Comparison of ENCODE assay signal across 23 mouse cellular contexts in genomic region chr2:151580945-151581344, GRCm38 (mm10).
"Had no signal": no experiment of that assay in that cellular context is flagged by ENCODE, and none has a peak within 500 bp of the region (broad histone marks: within the 10 kb centered on the region; RNA-seq: fewer than 3 reads in every experiment).

No protein-coding gene starts in this region.

- DNase-seq: kidney, adult 11 months; kidney, adult 8-10 months; kidney, postnatal 25 days; layer of hippocampus, adult 9-11 months; liver; lung, adult 2 months; lung, postnatal 14 days; lung, postnatal 4 days; right cerebral cortex, adult 18-20 months; right cerebral cortex, postnatal 25 days; thymus, adult 2 months; thymus, postnatal 14 days; thymus, postnatal 4 days had no signal

- H3K4me2 ChIP-seq: limb, embryonic 13.5 days; liver, embryonic 12.5 days; liver, embryonic 15.5 days; midbrain, embryonic 12.5 days; midbrain, embryonic 15.5 days; neural tube, embryonic 12.5 days; neural tube, embryonic 15.5 days had no signal

- ATAC-seq: liver, embryonic 12.5 days; midbrain, embryonic 15.5 days had no signal

- H3K36me3 ChIP-seq: limb, embryonic 10.5 days; limb, embryonic 13.5 days; liver, embryonic 12.5 days; liver, embryonic 15.5 days; midbrain, embryonic 12.5 days; midbrain, embryonic 15.5 days; neural tube, embryonic 12.5 days; neural tube, embryonic 15.5 days had no signal

- H3K27me3 ChIP-seq: limb, embryonic 13.5 days; liver, embryonic 15.5 days; midbrain, embryonic 15.5 days; neural tube, embryonic 12.5 days; neural tube, embryonic 15.5 days had no signal

- H3K4me3 ChIP-seq: layer of hippocampus, adult 2 months; limb, embryonic 10.5 days; limb, embryonic 13.5 days; liver, embryonic 12.5 days; liver, embryonic 15.5 days; midbrain, embryonic 12.5 days; midbrain, embryonic 15.5 days; neural tube, embryonic 12.5 days; neural tube, embryonic 15.5 days had no signal

- H3K4me1 ChIP-seq: liver, embryonic 15.5 days had no signal

- H3K27ac ChIP-seq: kidney, postnatal 0 days; layer of hippocampus, adult 2 months; limb, embryonic 10.5 days; limb, embryonic 13.5 days; liver, embryonic 12.5 days; liver, embryonic 15.5 days; midbrain, embryonic 12.5 days; midbrain, embryonic 15.5 days; neural tube, embryonic 12.5 days; neural tube, embryonic 15.5 days had no signal

- H3K9me3 ChIP-seq: limb, embryonic 10.5 days; limb, embryonic 13.5 days; liver, embryonic 12.5 days; liver, embryonic 15.5 days; midbrain, embryonic 12.5 days; midbrain, embryonic 15.5 days; neural tube, embryonic 12.5 days; neural tube, embryonic 15.5 days had no signal

- H3K9ac ChIP-seq: limb, embryonic 13.5 days; liver, embryonic 12.5 days; liver, embryonic 15.5 days; midbrain, embryonic 12.5 days; midbrain, embryonic 15.5 days; neural tube, embryonic 12.5 days; neural tube, embryonic 15.5 days had no signal
